ENCODE assay signal across 27 mouse cellular contexts in the genomic region with DNA sequence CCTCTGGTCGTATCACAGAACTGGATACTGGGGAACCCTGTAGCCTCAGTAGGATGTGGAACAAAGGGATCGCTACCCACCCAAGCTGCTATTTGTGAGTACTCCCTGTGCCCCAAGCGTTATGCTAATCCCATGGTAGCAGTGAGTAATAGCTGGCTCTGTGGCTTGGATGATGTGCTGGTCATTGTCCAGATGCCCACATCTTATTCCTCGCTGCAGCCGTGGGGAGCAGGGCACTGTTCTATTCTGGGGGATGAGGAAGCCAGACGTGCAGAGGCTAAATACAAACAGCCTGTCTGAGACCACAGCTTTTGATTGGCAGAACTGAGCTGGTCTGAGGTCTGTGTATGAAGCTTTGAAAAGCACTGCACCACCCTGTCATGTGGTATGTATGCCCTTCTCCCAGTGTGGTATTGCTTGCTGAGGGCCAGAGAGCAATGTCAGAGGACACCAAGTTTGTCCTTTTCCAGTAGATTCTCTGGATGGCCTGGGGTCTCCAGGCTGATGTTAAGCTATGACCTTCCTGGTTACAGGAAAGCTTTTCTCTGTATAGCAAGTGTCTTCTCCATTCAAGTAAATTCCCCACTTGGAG.
DNase-seq lines count a peak whose midpoint lies in the region; ATAC-seq and TF ChIP-seq lines count a peak whose summit lies in the region.
"Had no signal": no experiment of that assay in that cellular context is flagged by ENCODE, and none has a peak within 500 bp of the region (broad histone marks: within the 10 kb centered on the region; RNA-seq: fewer than 3 reads in every experiment).

No protein-coding gene starts in this region.

- no peaks in the 10 kb centered on the region for H3K27me3 ChIP-seq in C2C12 (ENCODE audit: control insufficient read depth, insufficient read depth, insufficient read length)
- no peaks in the 10 kb centered on the region for H3K27me3 ChIP-seq in Patski
- peaks cover 7% of the 10 kb centered on the region for H3K27me3 ChIP-seq in hindbrain, embryonic 11.5 days (ENCODE audit: control insufficient read depth, insufficient read depth, low read length)
- H3K27me3 ChIP-seq: kidney, embryonic 15.5 days; lung, embryonic 15.5 days had no signal

- 69% methylated on average over 6 of the region's 6 CpGs for WGBS in hindbrain, embryonic 11.5 days

- no peak overlapping the region for H3ac ChIP-seq in C2C12 (ENCODE audit: control insufficient read depth, insufficient read length, low read depth)

- H3K9me3 ChIP-seq in hindbrain, embryonic 11.5 days (ENCODE audit: control insufficient read depth, low read length), result no peaks in the 10 kb centered on the region
- H3K9me3 ChIP-seq: embryonic facial prominence, embryonic 12.5 days; forebrain, embryonic 12.5 days; heart, embryonic 10.5 days; hindbrain, embryonic 12.5 days; kidney, embryonic 15.5 days; limb, embryonic 10.5 days; liver, embryonic 15.5 days; lung, embryonic 15.5 days; midbrain, embryonic 10.5 days had no signal

- TF ChIP-seq CTCF in C2C12 (IDR thresholded peaks at IDR 0.05; ENCODE audit: control insufficient read depth, insufficient read depth, insufficient read length), result no peak
- TF ChIP-seq CTCF in Patski (IDR thresholded peaks at IDR 0.05), result no peak

- H3K79me3 ChIP-seq in C2C12 (ENCODE audit: low read depth), result peaks cover 14% of the 10 kb centered on the region

- no peak overlapping the region for H3K4me2 ChIP-seq in hindbrain, embryonic 11.5 days (replicated peaks; ENCODE audit: low read depth, low read length)
- H3K4me2 ChIP-seq: embryonic facial prominence, embryonic 12.5 days; forebrain, embryonic 12.5 days; hindbrain, embryonic 12.5 days; kidney, embryonic 15.5 days; liver, embryonic 15.5 days; lung, embryonic 15.5 days had no signal

- peak; percentile 35 for DNase-seq in layer of hippocampus, adult 9-11 months
- DNase-seq in layer of hippocampus, adult 18-20 months (ENCODE audit: low spot score in 2 of 2), result no peak
- no peak for DNase-seq in Patski (ENCODE audit: low read depth, low spot score)
- no peak for DNase-seq in thymus, adult 18-20 months
- no peak for DNase-seq in hindbrain, embryonic 11.5 days (ENCODE audit: low spot score)
- DNase-seq in adrenal gland, adult 2 months, result no peak
- DNase-seq: adrenal gland, postnatal 25 days; cerebellum, adult 11 months; cerebellum, adult 9-11 months; gastrocnemius, adult 2 months; heart, postnatal 10 days; kidney, postnatal 36 days; liver; lung, postnatal 36 days; thymus, postnatal 14 days had no signal

- no peak overlapping the region for H3K9ac ChIP-seq in hindbrain, embryonic 11.5 days (ENCODE audit: low read depth, low read length)
- H3K9ac ChIP-seq: embryonic facial prominence, embryonic 12.5 days; forebrain, embryonic 12.5 days; hindbrain, embryonic 12.5 days; kidney, embryonic 15.5 days; liver, embryonic 15.5 days; lung, embryonic 15.5 days had no signal

- POLR2A ChIA-PET in Patski (lab: Charles Lee), result interaction anchor here (0.9 kb wide), 1 partner anchor 24 kb away, joined by 3 read pairs; no protein-coding TSS in a partner anchor

- in situ Hi-C loops in Patski (cut with MboI; ENCODE audit: low pct_unique_long_range_greater_than_20kb), result no loop called here

- no peak overlapping the region for H3K4me3 ChIP-seq in C2C12 (ENCODE audit: insufficient read depth, poor library complexity, severe bottlenecking)
- no peak overlapping the region for H3K4me3 ChIP-seq in hindbrain, embryonic 11.5 days (ENCODE audit: low read depth, low read length)
- H3K4me3 ChIP-seq: embryonic facial prominence, embryonic 12.5 days; erythroblast, embryonic 14.5 days; forebrain, embryonic 12.5 days; gastrocnemius, adult 2 months; heart, embryonic 10.5 days; hindbrain, embryonic 12.5 days; kidney, embryonic 15.5 days; limb, embryonic 10.5 days; liver, embryonic 15.5 days; lung, embryonic 15.5 days; midbrain, embryonic 10.5 days had no signal

- no peak overlapping the region for H3K27ac ChIP-seq in hindbrain, embryonic 11.5 days (ENCODE audit: low read depth, low read length)
- H3K27ac ChIP-seq: embryonic facial prominence, embryonic 12.5 days; forebrain, embryonic 12.5 days; gastrocnemius, adult 2 months; heart, embryonic 10.5 days; hindbrain, embryonic 12.5 days; kidney, embryonic 15.5 days; limb, embryonic 10.5 days; liver, embryonic 15.5 days; lung, embryonic 15.5 days; midbrain, embryonic 10.5 days had no signal

- CTCF ChIA-PET in Patski (lab: Charles Lee), result interaction anchor here (0.7 to 1.7 kb wide), 4 partner anchors 9 to 70 kb away, joined by 3 to 5 read pairs (median 4); no protein-coding TSS in a partner anchor

- peaks cover 69% of the 10 kb centered on the region for H3K79me2 ChIP-seq in C2C12 (ENCODE audit: control insufficient read depth, insufficient read depth)

- peaks cover 2% of the 10 kb centered on the region for H3K36me3 ChIP-seq in C2C12 (ENCODE audit: control insufficient read depth, insufficient read depth)
- H3K36me3 ChIP-seq in hindbrain, embryonic 11.5 days (ENCODE audit: control insufficient read depth, insufficient read depth, low read length), result no peaks in the 10 kb centered on the region
- H3K36me3 ChIP-seq: embryonic facial prominence, embryonic 12.5 days; forebrain, embryonic 12.5 days; heart, embryonic 10.5 days; hindbrain, embryonic 12.5 days; limb, embryonic 10.5 days; liver, embryonic 15.5 days; lung, embryonic 15.5 days; midbrain, embryonic 10.5 days had no signal

- peak; percentile 71 for ATAC-seq in Patski
- ATAC-seq in hindbrain, embryonic 11.5 days (ENCODE audit: low FRiP score), result no peak
- ATAC-seq: intestine, postnatal 0 days had no signal

- H3K4me1 ChIP-seq in hindbrain, embryonic 11.5 days (replicated peaks; ENCODE audit: control insufficient read depth, insufficient read depth, low read length), result peaks cover 5% of the 10 kb centered on the region; the same call in 1 of the 2 replicates

TF ChIP-seq in C2C12, 6 proteins besides CTCF, POLR2A, EP300 and RAD21:
- TF ChIP-seq USF1 (IDR thresholded peaks at IDR 0.05; ENCODE audit: low read depth) (peak; percentile 27), MYOG (IDR thresholded peaks at IDR 0.05; ENCODE audit: control insufficient read depth, extremely low read depth, insufficient read length) (no peak), MYOD1 (IDR thresholded peaks at IDR 0.05; ENCODE audit: control insufficient read depth, insufficient read length, low read depth) (peak; percentile 28)
TF ChIP-seq in C2C12: peak in this region for 2.
